Mouse (Mus musculus) G1E (cell line): ENCODE data around the gene Pamr1. TPM values are rescaled to one million over a fixed set of nuclear protein-coding genes. Genes with fewer than 3 reads are reported as not detected.

Source experiments
- ATAC-seq: 2 replicates; pipeline ENCODE4 v1.8.0; 2016; ENCODE audit warnings: mild to moderate bottlenecking; ENCODE audit not compliant: insufficient number of reproducible peaks, poor library complexity, low FRiP score, severe bottlenecking; ENCODE audit errors: extremely low read depth
- DNase-seq: peaks from one replicate; pipeline ENCODE4 v3.0.0; 2012; ENCODE audit warnings: low spot score
- H3K27me3 ChIP-seq: 2 replicates; pipeline ENCODE4 v1.6.1; 2012; ENCODE audit warnings: mild to moderate bottlenecking, low read length, inconsistent platforms; ENCODE audit not compliant: insufficient read depth
- H3K36me3 ChIP-seq: replicated peaks from 2 replicates; pipeline ENCODE3; 2012; ENCODE audit warnings: mild to moderate bottlenecking, inconsistent platforms
- H3K4me1 ChIP-seq: 2 replicates; pipeline ENCODE4 v1.6.1; 2012; ENCODE audit warnings: low read depth, low read length, inconsistent platforms, mixed read lengths; ENCODE audit not compliant: insufficient read depth
- H3K4me3 ChIP-seq: 2 replicates; pipeline ENCODE4 v1.5.1; 2012; ENCODE audit warnings: low read depth, mild to moderate bottlenecking, inconsistent platforms, low read length, moderate library complexity, mixed read lengths
- H3K9me3 ChIP-seq: replicated peaks from 2 replicates; pipeline ENCODE4 v1.6.1; 2012; ENCODE audit warnings: inconsistent platforms
- CTCF ChIP-seq: IDR thresholded peaks from 2 replicates; pipeline ENCODE4 v1.5.1; 2012; ENCODE audit warnings: low read depth, low read length, inconsistent platforms, mixed read lengths
- GATA1 ChIP-seq: IDR thresholded peaks from 2 replicates; pipeline ENCODE4 v1.6.1; 2012; ENCODE audit warnings: borderline replicate concordance, low read length, inconsistent platforms, mixed read lengths
- GATA2 ChIP-seq: IDR thresholded peaks from 2 replicates; pipeline ENCODE4 v1.6.1; 2012; ENCODE audit warnings: low read depth, low read length, inconsistent platforms, borderline replicate concordance
- POLR2AphosphoS5 ChIP-seq: IDR thresholded peaks from 2 replicates; pipeline ENCODE4 v1.6.1; 2012; ENCODE audit warnings: low read depth, low read length, inconsistent platforms; ENCODE audit not compliant: insufficient replicate concordance
- TAL1 ChIP-seq: conservative IDR thresholded peaks from 2 replicates; pipeline ENCODE4 v1.6.1; 2012; ENCODE audit warnings: low read depth, low read length, inconsistent platforms, mixed read lengths
- polyA plus RNA-seq: library from polyadenylated mRNA; stranded (reverse); fragments of >175 nt; gene quantifications from 2 replicates; pipeline ENCODE4 v1.2.3, GENCODE M21; 2012
- total RNA-seq, 2 experiments: library from RNA; stranded (forward) in 1 of 2; stranded (reverse) in 1 of 2; fragments of 200-1000 nt in 1 of 2; fragments of >200 nt in 1 of 2; fragmentation: Nextera tagmentation in 1 of 2; gene quantifications; 2 replicates each; pipeline ENCODE4 v1.2.3; 2014 to 2017

Pamr1 gene
- total and polyA plus RNA-seq, 3 experiments, result 0.22 TPM; not detected in 2

DNA sequence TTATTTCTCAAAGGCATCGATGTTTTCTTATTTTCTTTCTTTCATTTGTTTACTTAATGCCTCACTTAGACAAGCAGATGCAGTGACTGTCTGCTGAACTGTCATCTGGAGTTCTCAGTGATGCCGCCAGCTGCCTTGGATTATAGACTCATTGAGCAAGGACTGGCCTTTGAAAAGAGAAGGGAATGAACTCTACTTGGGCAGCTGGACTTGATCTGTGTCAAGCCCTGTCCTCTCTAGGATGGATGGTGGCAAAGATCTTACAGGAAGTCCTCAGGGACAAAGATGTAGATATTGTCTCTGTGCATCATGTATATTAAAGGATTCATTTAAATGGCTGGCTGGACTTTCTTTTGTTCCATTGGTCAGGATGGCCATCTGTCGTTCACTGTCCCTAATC, 114.1 kb downstream of the Pamr1 start:
- no peaks in the 10 kb centered on the region for H3K36me3 ChIP-seq
- H3K4me1 ChIP-seq, result no peaks in the 10 kb centered on the region
- DNase-seq, result no peak
- H3K4me3 ChIP-seq, result no peak overlapping the region
- TF ChIP-seq POLR2AphosphoS5 (no peak), CTCF (no peak), GATA2 (no peak), TAL1 (no peak), GATA1 (no peak)
- peaks cover 19% of the 10 kb centered on the region for H3K27me3 ChIP-seq
- ATAC-seq, result no peak
- 0 out of 2 replicates have a peak, but pooled peaks cover under 1% of the 10 kb centered on the region for H3K9me3 ChIP-seq

DNA sequence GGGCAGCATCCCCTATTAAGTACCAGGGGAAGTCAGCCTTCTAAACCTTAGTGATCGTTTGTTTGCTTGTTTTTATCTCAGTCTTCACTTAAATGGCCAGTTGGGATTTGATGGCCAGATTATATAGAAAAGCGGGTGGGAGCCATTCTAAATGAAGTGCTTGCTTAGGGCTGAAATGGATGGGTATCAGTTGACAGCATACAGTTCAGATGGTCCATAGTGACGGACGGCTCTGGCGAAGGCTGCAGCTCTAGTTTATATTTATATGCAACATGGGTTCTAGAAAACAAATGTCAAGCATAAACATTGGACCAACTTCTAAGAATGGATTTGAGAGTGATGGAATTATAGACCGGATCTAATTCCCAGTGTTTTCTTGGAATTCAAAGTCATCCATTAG, 118.2 kb downstream of the Pamr1 start:
- ATAC-seq, result no peak
- H3K9me3 ChIP-seq, result no peaks in the 10 kb centered on the region
- H3K4me3 ChIP-seq, result no peak overlapping the region
- no peak for TF ChIP-seq GATA2
- no peak for TF ChIP-seq POLR2AphosphoS5
- no peak for TF ChIP-seq TAL1
- no peak for TF ChIP-seq GATA1
- TF ChIP-seq CTCF, result no peak
- H3K4me1 ChIP-seq, result no peaks in the 10 kb centered on the region
- peaks cover 18% of the 10 kb centered on the region; the same call in 1 of the 2 replicates for H3K27me3 ChIP-seq
- no peak for DNase-seq
- no peaks in the 10 kb centered on the region for H3K36me3 ChIP-seq

DNA sequence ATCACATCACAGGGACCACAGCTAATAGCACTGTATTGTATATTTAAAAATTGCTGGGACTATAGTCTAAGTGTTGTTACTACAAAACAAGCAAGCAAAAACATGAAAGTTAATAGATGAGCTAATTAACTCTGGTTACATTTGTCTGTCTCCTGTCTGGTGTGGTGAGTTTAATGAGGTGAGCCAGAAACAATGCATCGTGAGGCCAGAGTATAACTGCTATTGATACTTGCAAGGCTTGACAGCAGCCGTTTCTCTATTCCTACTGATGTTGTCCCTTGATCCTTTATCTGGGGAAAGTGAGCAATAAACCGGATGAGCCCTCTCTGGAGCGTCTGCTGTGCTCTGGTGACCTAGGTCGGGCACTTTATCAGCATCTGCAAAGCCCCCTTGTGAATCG, 119.8 kb downstream of the Pamr1 start:
- TF ChIP-seq POLR2AphosphoS5 (no peak), GATA1 (no peak), CTCF (no peak), TAL1 (no peak), GATA2 (no peak)
- Histone ChIP-seq H3K27me3 (peaks cover 18% of the 10 kb centered on the region; the same call in 1 of the 2 replicates), H3K4me1 (no peaks in the 10 kb centered on the region), H3K4me3 (no peak overlapping the region), H3K9me3 (no peaks in the 10 kb centered on the region), H3K36me3 (no peaks in the 10 kb centered on the region)
- ATAC-seq, result no peak
- DNase-seq, result no peak

GRCm38 (mm10) chr2:102674582-102674981, 124.8 kb downstream of the Pamr1 start:
- DNase-seq, result no peak
- H3K36me3 ChIP-seq, result no peaks in the 10 kb centered on the region
- no peak overlapping the region for H3K4me3 ChIP-seq
- ATAC-seq, result no peak
- no peak for TF ChIP-seq GATA2
- TF ChIP-seq POLR2AphosphoS5, result no peak
- TF ChIP-seq GATA1, result no peak
- TF ChIP-seq TAL1, result no peak
- TF ChIP-seq CTCF, result no peak
- H3K9me3 ChIP-seq, result no peaks in the 10 kb centered on the region
- no peaks in the 10 kb centered on the region for H3K4me1 ChIP-seq
- peaks cover 14% of the 10 kb centered on the region for H3K27me3 ChIP-seq

DNA sequence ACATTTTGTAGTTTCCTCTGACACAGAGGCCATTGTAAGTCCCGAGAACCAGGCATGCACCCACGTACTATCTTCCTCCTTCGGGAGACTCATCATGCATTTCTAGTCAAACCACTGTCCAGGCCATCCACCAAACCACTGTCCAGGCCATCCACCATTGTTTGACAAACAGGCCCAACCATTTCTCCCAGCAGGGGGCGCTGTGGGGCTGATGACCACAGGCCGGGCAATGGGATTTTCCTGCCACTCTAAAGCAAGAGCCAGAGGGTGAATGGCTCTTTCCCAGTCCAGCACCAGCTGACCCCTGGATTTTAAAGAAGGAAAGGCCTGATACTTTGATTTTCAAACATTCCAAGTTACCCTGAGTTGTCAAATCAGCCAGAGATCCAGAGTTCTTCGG, 125.5 kb downstream of the Pamr1 start:
- Histone ChIP-seq H3K36me3 (no peaks in the 10 kb centered on the region), H3K27me3 (peaks cover 13% of the 10 kb centered on the region), H3K4me1 (no peaks in the 10 kb centered on the region), H3K4me3 (no peak overlapping the region), H3K9me3 (no peaks in the 10 kb centered on the region)
- peak; percentile 7 for DNase-seq
- no peak for ATAC-seq
- TF ChIP-seq GATA2, result no peak
- no peak for TF ChIP-seq GATA1
- peak; percentile 67; the same call in 1 of the 2 replicates for TF ChIP-seq CTCF
- no peak for TF ChIP-seq TAL1

DNA sequence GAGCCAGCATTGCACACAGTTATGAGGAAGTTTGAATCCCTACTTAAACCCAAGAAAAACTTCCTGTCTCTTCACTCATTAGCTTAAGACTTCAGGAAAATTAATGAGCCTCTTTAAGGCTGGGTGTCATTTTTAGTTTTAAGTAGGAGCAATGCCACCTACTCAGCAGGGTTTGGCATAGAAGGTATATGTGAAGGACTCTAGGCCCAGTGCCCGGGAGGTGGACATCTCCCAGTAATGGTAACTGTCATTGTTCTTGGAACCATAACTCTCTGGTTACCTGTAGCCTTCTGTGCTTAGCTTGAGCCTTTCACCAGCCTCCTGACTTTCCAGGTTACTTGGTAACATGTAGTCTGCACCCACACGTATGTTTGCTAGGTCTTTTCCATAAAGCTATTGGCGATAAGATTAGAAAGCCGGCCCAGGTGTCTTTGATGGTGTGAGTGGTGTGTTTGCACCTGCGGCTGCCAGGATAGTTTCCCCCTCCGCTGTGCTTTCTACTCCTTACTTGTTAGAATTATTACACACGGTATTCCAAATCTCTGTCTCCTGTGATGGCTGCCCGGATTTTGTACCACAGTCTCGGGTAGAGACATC, 127.0 kb downstream of the Pamr1 start:
- ATAC-seq (no peak), DNase-seq (no peak)
- Histone ChIP-seq H3K9me3 (no peaks in the 10 kb centered on the region), H3K36me3 (no peaks in the 10 kb centered on the region), H3K4me3 (no peak overlapping the region), H3K27me3 (peaks cover 27% of the 10 kb centered on the region), H3K4me1 (no peaks in the 10 kb centered on the region)
- TF ChIP-seq GATA1, result no peak
- no peak for TF ChIP-seq TAL1
- no peak for TF ChIP-seq POLR2AphosphoS5

DNA sequence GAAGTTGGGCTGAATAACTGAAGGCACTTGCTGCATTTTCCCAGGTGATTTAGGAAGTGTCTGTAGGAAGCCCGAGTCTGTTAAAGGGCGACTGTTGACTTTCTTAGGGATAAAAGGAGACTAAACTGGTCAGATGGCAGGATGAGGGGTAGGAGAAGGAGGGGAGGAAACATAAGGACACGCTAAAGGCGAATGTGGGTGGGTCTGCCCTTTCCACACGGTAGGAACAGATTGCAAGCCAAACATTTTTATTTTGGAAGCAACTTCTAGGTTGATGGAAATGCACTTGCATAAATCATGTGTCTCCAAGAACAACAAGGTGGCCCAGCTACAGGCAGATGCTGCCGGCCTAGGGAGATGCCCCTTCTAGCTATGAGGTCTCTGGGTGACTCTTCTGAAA, 127.6 kb downstream of the Pamr1 start:
- DNase-seq (no peak), ATAC-seq (no peak)
- no peak for TF ChIP-seq GATA1
- TF ChIP-seq CTCF, result no peak
- no peak for TF ChIP-seq GATA2
- no peak for TF ChIP-seq TAL1
- TF ChIP-seq POLR2AphosphoS5, result no peak
- Histone ChIP-seq H3K4me3 (no peak overlapping the region), H3K36me3 (no peaks in the 10 kb centered on the region), H3K4me1 (no peaks in the 10 kb centered on the region), H3K27me3 (peaks cover 32% of the 10 kb centered on the region), H3K9me3 (no peaks in the 10 kb centered on the region)
